Mouse (Mus musculus): ENCODE measurements around the gene Arhgap21. TPM values are rescaled to one million over a fixed set of nuclear protein-coding genes. Genes with fewer than 3 reads are reported as not detected.

Arhgap21 gene
- total RNA-seq (2023; ENCODE audit: inconsistent age), result 25.8 to 30.5 TPM (median 29.3 TPM) in 4 replicates

DNA sequence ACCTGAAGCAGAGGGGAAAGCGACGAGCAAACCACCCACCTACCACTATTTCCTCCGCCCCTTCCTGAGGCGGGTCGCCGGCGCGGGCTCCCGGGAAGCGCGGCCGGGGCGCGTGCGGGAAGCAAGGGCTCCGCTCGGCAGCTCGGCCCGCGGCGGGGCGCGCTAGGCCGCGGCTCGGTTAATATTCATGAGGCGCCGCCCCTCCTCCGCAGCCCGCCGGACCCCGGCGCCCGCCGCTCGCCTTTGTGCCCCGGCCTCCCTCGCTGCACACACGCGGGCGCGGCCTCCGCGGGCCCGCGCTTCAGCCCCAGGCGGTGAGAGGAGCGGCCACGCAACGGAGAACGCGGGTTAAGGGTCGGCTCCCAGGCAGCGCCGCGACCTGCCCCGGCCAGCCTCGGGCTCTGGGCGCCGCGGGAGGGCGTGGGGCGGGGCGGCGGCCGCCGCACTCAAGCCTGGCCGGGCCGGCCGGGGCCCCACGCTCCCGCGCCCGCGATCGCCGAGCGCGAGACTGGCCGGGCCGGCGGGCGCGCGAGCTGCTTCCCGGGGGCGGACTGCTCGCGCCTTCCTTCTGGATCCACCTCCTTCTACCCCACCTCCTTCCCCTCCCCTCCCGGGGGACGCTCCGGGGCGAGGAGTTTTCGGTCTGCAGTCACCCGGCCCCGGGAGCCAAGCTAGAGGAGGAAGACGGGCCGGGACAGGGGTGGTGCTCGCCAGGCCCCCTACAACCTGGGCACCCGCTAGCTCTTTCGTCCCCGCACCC is at the start of gene Arhgap21:
Gene Arhgap21 (minus strand): TSS at position 441 of the 760 bp plus-strand sequence.

Other genes starting within 250 kb of the Arhgap21 start
- 1.7 to 3.2 TPM (median 2.6 TPM) in 4 replicates for gene Enkur, start 236.5 kb upstream of the Arhgap21 start, total RNA-seq (2023; ENCODE audit: inconsistent age)
- gene Thnsl1, start 236.8 kb upstream of the Arhgap21 start, total RNA-seq (2023; ENCODE audit: inconsistent age), result 5.8 to 8.7 TPM (median 6.7 TPM) in 4 replicates